Mouse (Mus musculus) left cerebral cortex, postnatal 14 days (tissue): ENCODE results near the gene Hspa12b. TPM values are rescaled to one million over a fixed set of nuclear protein-coding genes. Genes with fewer than 3 reads are reported as not detected.

ENCODE experiments used
- DNase-seq, 2 experiments: peaks; one replicate each; pipeline ENCODE4 v3.0.0; 2021 to 2022; ENCODE audit warnings: low spot score in 2 of 2, mixed read lengths in 1 of 2
- intact Hi-C: fragments of 180-260 bp; cut with DNase I; formaldehyde crosslinking; loops from one replicate; pipeline ENCODE4 v1.15.1; 2025
- total RNA-seq, 2 experiments: library from RNA; stranded (reverse); gene quantifications; 2 replicates each; pipeline ENCODE4 v1.2.3; 2021

The Hspa12b gene
- total RNA-seq, 2 experiments from 2014 or later, result 10.2 to 10.8 TPM

GRCm38 (mm10) chr2:131171401-131172104 is 44.5 kb downstream of the Hspa12b start:
- DNase-seq, result peak; percentile 66 to 71
- intact Hi-C loops, result no loop called here

DNA sequence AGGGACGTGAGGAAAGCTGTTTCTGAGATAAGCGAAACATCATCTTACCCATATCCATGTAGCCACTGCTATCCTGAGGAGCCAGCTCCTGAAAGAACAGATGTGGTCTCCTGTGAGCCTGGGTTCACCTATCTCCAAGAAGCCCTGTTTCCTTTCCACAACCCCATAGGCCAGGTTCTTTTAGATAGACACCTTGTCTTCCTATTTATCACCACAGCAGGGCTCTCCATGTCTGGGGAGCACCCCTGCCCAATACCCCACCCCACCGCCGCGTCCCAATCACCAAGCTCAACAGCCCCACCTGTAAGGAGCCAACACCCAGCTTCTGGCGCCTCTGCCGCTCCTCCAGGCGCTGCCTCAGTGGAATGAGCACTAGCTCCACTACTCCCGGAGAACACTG is 45.2 kb downstream of the Hspa12b start:
- DNase-seq, result no peak
- intact Hi-C loops, result no loop called here

DNA sequence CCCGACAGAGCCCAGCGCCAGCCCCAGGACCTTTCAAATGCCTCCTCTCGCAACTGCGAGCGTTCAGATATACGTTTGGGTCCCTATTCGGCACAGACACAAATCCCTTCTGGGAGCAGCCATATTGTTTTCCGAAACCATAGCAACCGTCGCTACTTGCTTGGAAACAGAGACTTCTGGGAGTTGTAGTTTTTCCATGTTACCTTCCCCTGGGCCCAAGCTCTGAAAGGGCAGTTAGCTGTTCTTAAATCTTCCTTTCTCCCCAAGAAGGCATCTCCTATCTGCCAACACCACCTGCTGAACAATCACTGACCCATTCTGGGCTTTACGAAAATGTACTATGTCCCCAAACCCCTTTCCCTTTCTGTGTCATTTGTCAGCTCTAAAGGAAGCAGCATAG is 47.6 kb downstream of the Hspa12b start:
- peak; percentile 75 to 82 for DNase-seq
- intact Hi-C loops, result no loop called here

DNA sequence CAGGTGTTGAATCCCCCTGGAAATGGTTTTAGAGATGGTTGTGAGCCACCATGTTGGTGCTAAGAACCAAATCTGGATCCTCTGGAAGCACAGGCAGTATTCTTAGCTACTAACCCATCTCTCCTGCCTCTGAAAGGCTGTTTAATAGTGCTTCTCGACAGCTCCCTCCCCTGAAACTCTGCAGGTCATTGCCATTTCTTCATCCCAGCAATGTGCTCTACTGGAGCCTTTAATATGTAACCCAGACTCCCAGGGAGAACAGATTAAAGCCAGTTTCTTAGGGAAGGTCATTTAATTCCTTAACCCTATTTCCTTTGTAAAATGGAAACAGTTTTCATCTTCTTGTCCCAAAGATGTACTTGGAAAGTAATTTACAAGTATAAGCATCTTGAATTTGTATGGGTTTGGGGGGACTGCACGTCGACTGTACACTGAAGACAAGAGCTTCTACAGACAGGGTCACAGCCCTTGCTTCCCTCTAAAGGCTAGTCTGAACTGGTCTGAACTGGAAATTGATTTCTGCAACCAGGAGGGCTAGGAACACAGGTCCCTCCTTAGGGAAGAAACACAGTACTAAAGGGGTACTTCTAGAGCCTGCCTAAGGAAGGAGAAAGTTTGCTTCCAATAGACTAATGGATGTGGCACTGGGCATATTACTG is 48.3 kb downstream of the Hspa12b start:
- DNase-seq, result no peak

GRCm38 (mm10) chr2:131175945-131176309 is 48.8 kb downstream of the Hspa12b start:
- DNase-seq, result no peak
- intact Hi-C loops, result no loop called here

More for the DNA sequence above, 48.3 kb downstream of the Hspa12b start:
- intact Hi-C loops, result no loop called here

DNA sequence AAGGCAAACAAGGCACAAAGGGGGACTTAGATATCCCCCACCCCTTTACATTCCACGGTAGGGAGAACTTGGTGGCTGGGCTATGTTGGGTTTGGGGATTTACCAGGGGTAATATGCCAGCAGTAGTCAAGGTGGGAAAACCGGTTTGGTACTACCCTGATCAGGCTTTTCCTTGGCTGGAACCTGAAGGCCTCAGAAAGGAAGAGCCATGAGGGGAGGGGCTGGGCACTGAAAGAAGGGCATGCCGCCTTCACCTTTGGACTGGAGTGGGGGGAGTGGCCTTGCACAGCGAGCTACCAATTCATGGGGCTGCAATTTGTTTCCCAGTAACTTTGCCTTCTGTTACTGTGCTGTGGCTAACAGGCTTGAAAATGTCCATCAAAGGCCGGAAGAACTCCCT is 49.4 kb downstream of the Hspa12b start:
- intact Hi-C loops, result no loop called here
- DNase-seq, result no peak

DNA sequence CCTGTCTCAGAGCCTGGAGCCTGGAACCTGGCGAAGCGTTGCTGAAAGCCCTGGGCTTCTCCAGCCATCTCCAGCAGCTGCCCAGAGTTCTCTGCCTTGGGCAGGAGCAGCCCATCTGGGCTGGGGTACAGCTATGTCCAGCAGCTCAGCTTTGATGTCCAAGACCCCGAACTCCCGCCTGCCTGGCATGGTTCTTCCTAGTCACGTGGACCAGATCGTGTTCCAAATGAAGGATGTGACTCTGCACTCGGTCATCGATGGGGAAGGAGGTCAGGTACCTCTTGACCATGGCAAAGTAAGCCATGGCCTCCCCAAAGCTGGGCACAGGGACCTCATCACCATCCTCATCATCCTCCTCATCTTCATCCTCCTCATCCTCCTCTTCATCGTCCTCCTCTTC is 50.9 kb downstream of the Hspa12b start:
- intact Hi-C loops, result no loop called here
- no peak for DNase-seq

GRCm38 (mm10) chr2:131178828-131179245 is 51.8 kb downstream of the Hspa12b start:
- intact Hi-C loops, result loop anchor here (1.0 kb wide), 1 partner anchor 31 kb away; no protein-coding TSS in a partner anchor

GRCm38 (mm10) chr2:131179246-131179886 is 52.3 kb downstream of the Hspa12b start:
- peak; percentile 60 to 84 for DNase-seq
- intact Hi-C loops, result loop anchor here (1.0 kb wide), 1 partner anchor 31 kb away; no protein-coding TSS in a partner anchor

More at GRCm38 (mm10) chr2:131178828-131179245, 51.8 kb downstream of the Hspa12b start:
- peak in 1 of 2 experiments; percentile 12 for DNase-seq

GRCm38 (mm10) chr2:131179990-131180587 is 53.0 kb downstream of the Hspa12b start, which contains the start of gene Cenpb:
Gene Cenpb (minus strand): TSS chr2:131180067.
- DNase-seq, result peak; percentile 82 to 84
- intact Hi-C loops, result loop anchor here (1.0 to 10.0 kb wide), 2 partner anchors 30 to 235 kb away; no protein-coding TSS in a partner anchor

GRCm38 (mm10) chr2:131186343-131186742 is 59.3 kb downstream of the Hspa12b start:
- intact Hi-C loops, result loop anchor here (2.0 to 10.0 kb wide), 2 partner anchors 76 to 228 kb away; partner anchors contain the start of gene Pank2
- DNase-seq, result no peak

DNA sequence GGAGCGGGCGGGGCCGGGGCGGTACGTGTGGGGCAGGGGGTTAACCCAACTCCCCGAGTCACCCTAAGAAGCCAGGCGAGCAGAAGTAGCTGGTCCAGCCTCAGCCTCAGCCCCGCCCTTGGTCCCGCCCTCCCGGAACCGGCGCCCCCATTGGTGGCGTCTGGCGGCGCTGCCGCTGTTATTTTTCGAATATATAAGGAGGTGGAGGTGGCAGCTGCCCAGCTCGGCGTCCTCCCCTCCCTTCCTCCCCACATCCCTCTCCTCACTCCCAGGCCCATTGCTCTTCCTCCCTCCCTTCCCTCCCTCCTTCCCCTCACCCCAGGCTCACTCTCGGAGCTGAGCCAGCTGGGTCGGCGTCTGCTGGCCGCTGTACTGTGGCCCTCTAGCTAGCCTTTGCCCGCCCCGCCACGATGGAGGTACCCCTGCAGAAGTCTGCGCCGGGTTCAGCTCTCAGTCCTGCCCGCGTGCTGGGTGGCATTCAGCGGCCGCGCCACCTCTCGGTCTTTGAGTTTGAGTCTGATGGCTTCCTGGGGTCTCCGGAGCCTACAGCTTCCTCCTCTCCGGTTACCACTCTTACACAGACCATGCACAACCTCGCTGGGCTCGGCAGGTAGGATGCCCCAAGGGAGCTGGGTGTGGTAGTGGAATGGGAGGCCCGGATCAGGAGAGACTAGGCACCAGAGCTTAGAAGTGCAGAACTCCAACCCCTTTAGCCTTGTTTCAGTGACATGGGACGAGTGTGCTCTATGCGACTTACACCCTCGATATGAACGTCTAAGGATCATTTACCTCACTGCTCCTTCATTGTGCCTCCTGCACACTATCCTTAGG is 59.9 kb downstream of the Hspa12b start, which contains the start of the genes Cdc25b and Spef1:
Cdc25b (plus strand) TSS at position 179 of the 831 bp plus-strand sequence.
Spef1 (minus strand) TSS at position 512 of the 831 bp plus-strand sequence.
- intact Hi-C loops, result loop anchor here (2.0 to 10.0 kb wide), 2 partner anchors 76 to 228 kb away; partner anchors contain the start of gene Pank2
- DNase-seq, result peak; percentile 79

GRCm38 (mm10) chr2:131187602-131187922 is 60.5 kb downstream of the Hspa12b start:
- no peak for DNase-seq
- intact Hi-C loops, result loop anchor here (2.0 to 10.0 kb wide), 2 partner anchors 75 to 227 kb away; partner anchors contain the start of gene Pank2

GRCm38 (mm10) chr2:131188311-131188710 is 61.2 kb downstream of the Hspa12b start:
- DNase-seq, result no peak
- intact Hi-C loops, result loop anchor here (10.0 kb wide), 1 partner anchor 226 kb away; no protein-coding TSS in a partner anchor

DNA sequence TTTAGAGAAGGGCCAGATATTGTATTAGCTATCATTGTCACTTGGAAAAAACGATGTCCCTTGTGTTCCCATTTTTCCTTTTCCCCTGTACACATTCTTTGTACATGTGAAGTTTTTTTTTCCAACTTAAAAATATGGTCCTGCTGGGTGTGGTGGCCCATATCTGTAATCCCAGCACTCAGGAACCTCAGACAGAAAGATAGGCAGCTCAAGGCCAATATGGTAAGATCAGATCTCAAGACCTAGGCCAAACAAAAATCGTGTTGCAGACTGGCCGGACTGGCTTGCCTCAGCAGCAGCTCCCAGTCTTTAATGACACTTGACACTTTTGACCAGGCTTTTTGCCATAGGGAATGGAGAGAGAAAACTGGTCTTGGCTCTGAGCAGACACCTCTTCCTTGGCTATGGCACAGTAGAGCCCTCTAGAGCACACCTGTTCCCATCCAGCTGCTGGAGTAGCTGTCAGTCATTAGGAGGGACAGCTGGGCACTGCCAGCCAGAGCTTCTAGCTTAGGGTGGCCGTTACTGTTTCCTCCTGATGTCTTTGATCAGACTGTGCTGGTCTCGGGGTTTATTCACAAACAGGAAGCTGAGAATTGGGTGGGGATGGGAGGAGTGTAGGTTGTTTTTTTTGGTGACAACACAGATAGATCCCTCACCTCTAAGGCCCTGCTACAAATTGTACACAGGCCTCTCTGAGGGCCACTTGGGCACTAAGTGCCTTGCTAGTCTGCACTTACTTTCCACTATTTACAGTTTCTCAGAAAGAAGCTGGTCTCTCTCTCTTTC is 62.6 kb downstream of the Hspa12b start:
- intact Hi-C loops, result loop anchor here (10.0 kb wide), 1 partner anchor 225 kb away; no protein-coding TSS in a partner anchor

GRCm38 (mm10) chr2:131190344-131191004 is 63.4 kb downstream of the Hspa12b start:
- no peak for DNase-seq
- intact Hi-C loops, result no loop called here

More for the DNA sequence above, 62.6 kb downstream of the Hspa12b start:
- DNase-seq, result no peak

- intact Hi-C loops, result no loop called here
- no peak for DNase-seq
Observed at GRCm38 (mm10) chr2:131191005-131191390, 63.9 kb downstream of the Hspa12b start.
